Mouse (Mus musculus): ENCODE results near the gene Wasf3. TPM values are rescaled to one million over a fixed set of nuclear protein-coding genes. Genes with fewer than 3 reads are reported as not detected.

Wasf3 gene
- total and polyA plus RNA-seq, 3 experiments, result 0.31 to 0.74 (median 0.34) TPM

DNA sequence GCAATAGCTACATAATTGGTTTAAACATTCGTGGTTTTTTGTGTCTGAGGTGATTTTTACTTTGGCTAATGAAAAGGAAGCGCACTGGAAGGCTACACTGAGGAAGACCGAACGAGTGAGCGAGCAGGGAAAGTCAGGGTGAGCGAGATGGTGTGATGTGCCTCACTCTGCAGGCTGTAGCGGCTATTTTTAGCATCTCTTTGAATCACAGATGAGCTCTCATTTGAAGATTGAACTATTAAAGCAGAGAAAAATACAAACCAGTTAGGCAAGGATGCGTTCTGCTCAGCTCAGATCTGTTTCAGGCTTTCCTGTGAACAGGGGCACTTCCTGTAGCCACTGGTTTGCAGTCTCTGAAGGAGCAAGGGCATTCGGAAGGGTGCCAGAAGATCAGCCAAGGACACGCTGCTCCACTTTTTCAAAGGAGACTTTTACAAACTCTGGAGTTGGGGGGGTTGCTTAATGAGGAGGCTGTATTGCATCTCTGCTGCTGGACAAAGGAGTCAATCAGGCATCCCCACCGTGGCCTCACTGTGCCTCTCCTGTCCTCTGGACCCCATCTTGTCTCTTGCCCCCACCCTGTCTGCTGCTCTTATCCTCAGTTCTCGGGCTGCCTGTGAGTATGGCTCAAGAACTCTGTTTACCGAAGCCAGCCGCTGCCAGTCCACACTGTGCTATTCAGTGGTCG is 28.1 kb downstream of the Wasf3 start:
- 65% methylated on average over 15 of the region's 15 CpGs for WGBS
- no peak overlapping the region for H3K27ac ChIP-seq
- H3K4me3 ChIP-seq, result no peak overlapping the region
- H3K36me3 ChIP-seq (ENCODE audit: control insufficient read depth, insufficient read depth, low read length), result no peaks in the 10 kb centered on the region
- no peak for DNase-seq
- H3K27me3 ChIP-seq (ENCODE audit: control insufficient read depth, insufficient read depth, low read length), result no peaks in the 10 kb centered on the region
- no peaks in the 10 kb centered on the region for H3K79me2 ChIP-seq (replicated peaks; ENCODE audit: control insufficient read depth, insufficient read depth, low read length)
- H3K4me1 ChIP-seq (ENCODE audit: control insufficient read depth, insufficient read depth, low read length), result no peaks in the 10 kb centered on the region
- no peak overlapping the region for H3K9ac ChIP-seq (ENCODE audit: low read depth, low read length)
- TF ChIP-seq EP300 (IDR thresholded peaks at IDR 0.05; ENCODE audit: insufficient read depth, low read depth, low read length) (no peak), CTCF (IDR thresholded peaks at IDR 0.05) (no peak), POLR2A (IDR thresholded peaks at IDR 0.05; ENCODE audit: insufficient read depth, low read depth, low read length) (no peak)
- intact Hi-C loops (cut with DNase I), result no loop called here

DNA sequence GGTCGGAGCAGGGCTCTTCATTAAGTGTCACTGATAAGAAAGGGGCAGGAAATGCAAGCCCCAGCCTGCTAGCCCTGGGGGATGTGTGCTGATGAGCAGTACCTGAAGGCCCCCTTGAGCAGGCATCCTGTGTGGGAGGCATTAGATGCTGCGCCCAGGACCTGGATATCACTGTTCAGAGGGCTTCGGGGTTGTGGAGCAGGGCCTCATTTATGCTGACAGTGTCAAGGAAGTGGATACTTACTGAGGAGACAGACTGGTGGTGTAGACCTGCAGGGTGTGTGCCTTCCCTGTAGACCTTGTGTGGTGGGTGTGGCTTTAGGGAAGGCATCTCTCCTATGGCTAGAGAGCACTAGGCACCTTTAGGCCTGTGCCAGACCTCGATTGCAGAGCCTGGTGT is 29.8 kb downstream of the Wasf3 start:
- TF ChIP-seq POLR2A (IDR thresholded peaks at IDR 0.05; ENCODE audit: insufficient read depth, low read depth, low read length) (no peak), CTCF (IDR thresholded peaks at IDR 0.05) (no peak), EP300 (IDR thresholded peaks at IDR 0.05; ENCODE audit: insufficient read depth, low read depth, low read length) (no peak)
- intact Hi-C loops (cut with DNase I), result no loop called here
- Histone ChIP-seq H3K27ac (no peak overlapping the region), H3K4me3 (no peak overlapping the region), H3K79me2 (replicated peaks; ENCODE audit: control insufficient read depth, insufficient read depth, low read length) (no peaks in the 10 kb centered on the region), H3K27me3 (ENCODE audit: control insufficient read depth, insufficient read depth, low read length) (no peaks in the 10 kb centered on the region), H3K4me1 (ENCODE audit: control insufficient read depth, insufficient read depth, low read length) (no peaks in the 10 kb centered on the region), H3K36me3 (ENCODE audit: control insufficient read depth, insufficient read depth, low read length) (no peaks in the 10 kb centered on the region), H3K9ac (ENCODE audit: low read depth, low read length) (no peak overlapping the region)
- DNase-seq, result no peak
- 72% methylated on average over 4 of the region's 4 CpGs for WGBS

DNA sequence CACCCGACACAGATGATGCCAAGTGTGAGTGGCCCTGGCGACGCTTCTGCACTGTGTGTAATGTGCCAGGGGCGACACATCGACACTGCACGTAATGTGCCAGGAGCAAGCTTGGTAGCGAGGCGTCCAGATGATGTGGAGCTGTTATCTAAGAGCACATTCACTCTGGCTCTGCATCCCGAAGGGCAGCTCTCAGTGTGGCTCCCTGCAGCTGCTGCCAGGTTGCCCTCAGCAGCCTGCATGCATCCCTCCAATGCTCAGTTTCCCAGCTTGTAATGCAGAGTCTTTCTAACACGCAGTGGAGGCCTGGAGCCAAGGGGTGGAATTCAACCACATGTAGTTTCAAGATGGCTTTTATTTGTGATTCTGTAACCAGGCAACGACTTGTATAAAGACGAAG is 30.4 kb downstream of the Wasf3 start:
- 43% methylated on average over 12 of the region's 12 CpGs for WGBS
- intact Hi-C loops (cut with DNase I), result no loop called here
- Histone ChIP-seq H3K27me3 (ENCODE audit: control insufficient read depth, insufficient read depth, low read length) (no peaks in the 10 kb centered on the region), H3K4me3 (no peak overlapping the region), H3K27ac (no peak overlapping the region), H3K79me2 (replicated peaks; ENCODE audit: control insufficient read depth, insufficient read depth, low read length) (no peaks in the 10 kb centered on the region), H3K36me3 (ENCODE audit: control insufficient read depth, insufficient read depth, low read length) (no peaks in the 10 kb centered on the region), H3K4me1 (ENCODE audit: control insufficient read depth, insufficient read depth, low read length) (no peaks in the 10 kb centered on the region), H3K9ac (ENCODE audit: low read depth, low read length) (no peak overlapping the region)
- TF ChIP-seq POLR2A (IDR thresholded peaks at IDR 0.05; ENCODE audit: insufficient read depth, low read depth, low read length) (no peak), EP300 (IDR thresholded peaks at IDR 0.05; ENCODE audit: insufficient read depth, low read depth, low read length) (no peak), CTCF (IDR thresholded peaks at IDR 0.05) (no peak)
- no peak for DNase-seq

DNA sequence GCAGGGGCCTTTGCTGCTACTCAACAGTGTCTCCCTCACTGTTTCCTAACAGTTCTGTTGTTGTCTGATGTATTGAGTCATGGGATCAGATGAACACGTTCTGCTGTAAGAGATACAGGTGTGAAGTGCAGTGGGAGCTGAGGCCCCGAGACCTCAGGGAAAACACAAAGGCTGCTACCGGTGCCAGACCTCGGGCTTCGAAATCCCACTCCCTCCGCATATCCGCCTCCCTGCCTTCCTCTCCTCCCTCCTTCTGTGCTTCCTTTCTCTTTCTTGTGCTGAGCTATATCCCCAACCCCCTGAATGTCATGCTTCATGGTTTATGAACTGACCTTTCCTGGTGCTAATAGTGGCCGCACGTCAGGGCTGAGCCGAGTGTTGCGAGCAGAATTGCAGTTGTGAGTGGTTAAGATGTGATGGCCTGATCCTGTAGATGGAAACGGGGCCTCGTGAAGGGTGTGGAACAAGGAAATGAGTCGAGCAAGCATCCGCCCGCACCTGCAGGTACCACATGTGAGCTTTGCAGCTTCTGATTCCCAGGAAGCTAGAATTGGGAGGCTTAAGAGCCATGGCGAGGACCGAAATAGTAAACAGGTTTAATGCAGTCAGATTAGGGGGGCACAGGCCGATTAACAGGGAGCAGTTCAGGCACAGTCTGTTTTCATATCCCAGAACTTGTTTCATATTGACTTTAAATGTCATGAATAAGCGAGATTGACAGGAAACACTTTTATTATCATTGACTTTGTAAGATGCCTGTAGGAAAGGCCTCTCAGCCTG is 31.7 kb downstream of the Wasf3 start:
- H3K79me2 ChIP-seq (replicated peaks; ENCODE audit: control insufficient read depth, insufficient read depth, low read length), result no peaks in the 10 kb centered on the region
- TF ChIP-seq POLR2A (IDR thresholded peaks at IDR 0.05; ENCODE audit: insufficient read depth, low read depth, low read length) (no peak), EP300 (IDR thresholded peaks at IDR 0.05; ENCODE audit: insufficient read depth, low read depth, low read length) (no peak), CTCF (IDR thresholded peaks at IDR 0.05) (no peak)
- no peaks in the 10 kb centered on the region for H3K4me1 ChIP-seq (ENCODE audit: control insufficient read depth, insufficient read depth, low read length)
- no peaks in the 10 kb centered on the region for H3K36me3 ChIP-seq (ENCODE audit: control insufficient read depth, insufficient read depth, low read length)
- H3K9ac ChIP-seq (ENCODE audit: low read depth, low read length), result no peak overlapping the region
- H3K27ac ChIP-seq, result no peak overlapping the region
- DNase-seq, result no peak
- H3K4me3 ChIP-seq, result no peak overlapping the region
- H3K27me3 ChIP-seq (ENCODE audit: control insufficient read depth, insufficient read depth, low read length), result no peaks in the 10 kb centered on the region
- intact Hi-C loops (cut with DNase I), result no loop called here
- WGBS, result 76% methylated on average over 20 of the region's 20 CpGs

DNA sequence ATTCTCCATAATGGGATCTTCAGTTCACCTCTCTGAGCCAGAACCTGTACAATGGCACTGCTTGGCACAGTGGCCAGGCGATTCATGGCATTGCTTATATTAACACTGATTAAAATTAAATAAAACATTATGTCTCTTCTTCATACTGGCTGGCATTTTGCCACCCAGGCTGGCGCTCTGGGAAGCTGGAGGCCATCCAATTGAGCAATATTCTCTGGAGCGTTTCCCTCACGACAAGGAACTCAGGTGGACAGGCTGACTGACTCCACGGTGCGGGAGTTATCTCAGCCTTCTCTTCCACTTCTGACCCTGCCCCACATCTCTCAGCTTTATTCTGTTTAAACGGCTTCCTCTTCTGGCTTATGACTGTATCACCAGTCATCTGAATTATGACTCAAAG is 33.3 kb downstream of the Wasf3 start:
- Histone ChIP-seq H3K79me2 (replicated peaks; ENCODE audit: control insufficient read depth, insufficient read depth, low read length) (no peaks in the 10 kb centered on the region), H3K27ac (no peak overlapping the region), H3K27me3 (ENCODE audit: control insufficient read depth, insufficient read depth, low read length) (no peaks in the 10 kb centered on the region; the same call in 1 of the 2 replicates), H3K36me3 (ENCODE audit: control insufficient read depth, insufficient read depth, low read length) (no peaks in the 10 kb centered on the region), H3K4me3 (no peak overlapping the region), H3K4me1 (ENCODE audit: control insufficient read depth, insufficient read depth, low read length) (no peaks in the 10 kb centered on the region), H3K9ac (ENCODE audit: low read depth, low read length) (no peak overlapping the region)
- intact Hi-C loops (cut with DNase I), result no loop called here
- DNase-seq, result no peak
- TF ChIP-seq CTCF (IDR thresholded peaks at IDR 0.05), result no peak
- no peak for TF ChIP-seq POLR2A (IDR thresholded peaks at IDR 0.05; ENCODE audit: insufficient read depth, low read depth, low read length)
- no peak for TF ChIP-seq EP300 (IDR thresholded peaks at IDR 0.05; ENCODE audit: insufficient read depth, low read depth, low read length)
- 57% methylated on average over 7 of the region's 7 CpGs for WGBS

DNA sequence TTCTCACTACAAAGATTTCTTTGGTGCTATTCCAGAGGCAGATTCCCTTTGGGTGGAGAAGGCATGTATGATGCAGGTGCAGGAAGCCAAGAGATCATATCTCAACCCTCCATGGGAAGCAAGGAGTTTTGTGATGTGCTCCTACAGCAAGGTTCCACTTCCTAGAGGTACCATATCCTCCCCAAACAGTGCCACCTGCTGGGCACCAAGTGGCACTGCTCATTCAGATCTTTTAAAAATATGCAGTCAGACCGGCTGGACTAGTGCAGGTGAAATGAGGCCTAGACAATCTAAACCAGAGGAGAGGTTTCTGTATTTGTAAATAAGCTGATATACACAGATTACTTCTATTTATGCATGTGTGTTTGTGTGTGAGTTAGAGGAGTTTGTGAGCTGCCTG is 35.3 kb downstream of the Wasf3 start:
- Histone ChIP-seq H3K27ac (no peak overlapping the region), H3K27me3 (ENCODE audit: control insufficient read depth, insufficient read depth, low read length) (no peaks in the 10 kb centered on the region; the same call in 1 of the 2 replicates), H3K36me3 (ENCODE audit: control insufficient read depth, insufficient read depth, low read length) (no peaks in the 10 kb centered on the region), H3K4me1 (ENCODE audit: control insufficient read depth, insufficient read depth, low read length) (peaks cover 3% of the 10 kb centered on the region; the same call in 1 of the 2 replicates), H3K9ac (ENCODE audit: low read depth, low read length) (no peak overlapping the region), H3K79me2 (replicated peaks; ENCODE audit: control insufficient read depth, insufficient read depth, low read length) (no peaks in the 10 kb centered on the region), H3K4me3 (no peak overlapping the region)
- 67% methylated on average over 1 of the region's 1 CpGs for WGBS
- DNase-seq, result no peak
- TF ChIP-seq EP300 (IDR thresholded peaks at IDR 0.05; ENCODE audit: insufficient read depth, low read depth, low read length), result no peak
- peak; percentile 71 for TF ChIP-seq CTCF (IDR thresholded peaks at IDR 0.05)
- intact Hi-C loops (cut with DNase I), result no loop called here

Measured in heart, adult 2 months (tissue).